Mouse (Mus musculus): Measurements from ENCODE around the gene Rpusd3.

Gene Rpusd3

GRCm38 (mm10) chr6:113386025-113386424 is 33.1 kb downstream of the Rpusd3 start:
- no peak for DNase-seq (ENCODE audit: extremely low spot score)

GRCm38 (mm10) chr6:113385160-113385714 is 33.9 kb downstream of the Rpusd3 start:
- DNase-seq (ENCODE audit: extremely low spot score), result no peak

GRCm38 (mm10) chr6:113384351-113384927 is 34.7 kb downstream of the Rpusd3 start:
- DNase-seq (ENCODE audit: extremely low spot score), result no peak

- no peak for DNase-seq (ENCODE audit: extremely low spot score)
Observed at GRCm38 (mm10) chr6:113380480-113380879, 38.7 kb downstream of the Rpusd3 start.

- no peak for DNase-seq (ENCODE audit: extremely low spot score)
Observed at GRCm38 (mm10) chr6:113379246-113379645, 39.9 kb downstream of the Rpusd3 start.

- peak; percentile 96 for DNase-seq (ENCODE audit: extremely low spot score)
Observed at GRCm38 (mm10) chr6:113377496-113378385, 41.4 kb downstream of the Rpusd3 start, which contains the start of the genes Tada3 and Arpc4. TSS of gene Tada3 (minus strand) at chr6:113377883. TSS of gene Arpc4 (plus strand) at chr6:113378115.

- no peak for DNase-seq (ENCODE audit: extremely low spot score)
Observed at GRCm38 (mm10) chr6:113377172-113377495, 42.0 kb downstream of the Rpusd3 start.

- no peak for DNase-seq (ENCODE audit: extremely low spot score)
Observed at GRCm38 (mm10) chr6:113373491-113373890, 45.6 kb downstream of the Rpusd3 start.

- no peak for DNase-seq (ENCODE audit: extremely low spot score)
Observed at GRCm38 (mm10) chr6:113370194-113370929, 48.8 kb downstream of the Rpusd3 start.

- no peak for DNase-seq (ENCODE audit: extremely low spot score)
Observed at GRCm38 (mm10) chr6:113368577-113368976, 50.6 kb downstream of the Rpusd3 start.

- DNase-seq (ENCODE audit: extremely low spot score), result no peak
Observed at GRCm38 (mm10) chr6:113368124-113368523, 51.0 kb downstream of the Rpusd3 start.

- no peak for DNase-seq (ENCODE audit: extremely low spot score)
Observed at GRCm38 (mm10) chr6:113367574-113367973, 51.6 kb downstream of the Rpusd3 start.

- DNase-seq (ENCODE audit: extremely low spot score), result no peak
Observed at GRCm38 (mm10) chr6:113366639-113367038, 52.5 kb downstream of the Rpusd3 start.
